In genomic region chr12:17057110-17057509, GRCm38 (mm10) we compare ENCODE assay signal across 18 mouse cellular contexts. TPM values are rescaled to one million over a fixed set of nuclear protein-coding genes. Genes with fewer than 3 reads are reported as not detected.
"Had no signal": no experiment of that assay in that cellular context is flagged by ENCODE, and none has a peak within 500 bp of the region (broad histone marks: within the 10 kb centered on the region; RNA-seq: fewer than 3 reads in every experiment).

No protein-coding gene starts in this region.

- H3K36me3 ChIP-seq: midbrain, embryonic 13.5 days; midbrain, embryonic 15.5 days; neural tube, embryonic 13.5 days; stomach, embryonic 15.5 days had no signal

- ATAC-seq: midbrain, embryonic 13.5 days; midbrain, embryonic 15.5 days had no signal

- H3K4me1 ChIP-seq: stomach, embryonic 15.5 days had no signal

- DNase-seq: lung, adult 18-20 months; lung, embryonic 14.5 days; lung, postnatal 10 days; lung, postnatal 36 days; right cerebral cortex, postnatal 14 days; thymus, adult 2 months; thymus, postnatal 25 days; thymus, postnatal 4 days had no signal

- H3K4me2 ChIP-seq: lung, embryonic 14.5 days; midbrain, embryonic 11.5 days; midbrain, embryonic 13.5 days; midbrain, embryonic 15.5 days; neural tube, embryonic 13.5 days; stomach, embryonic 15.5 days had no signal

- H3K4me3 ChIP-seq: megakaryocyte, embryonic 14.5 days; midbrain, embryonic 13.5 days; midbrain, embryonic 15.5 days; neural tube, embryonic 13.5 days; stomach, embryonic 15.5 days had no signal

- H3K9me3 ChIP-seq: midbrain, embryonic 13.5 days; midbrain, embryonic 15.5 days; neural tube, embryonic 13.5 days; stomach, embryonic 15.5 days had no signal

- H3K9ac ChIP-seq: liver, embryonic 14.5 days; lung, embryonic 14.5 days; midbrain, embryonic 13.5 days; midbrain, embryonic 15.5 days; neural tube, embryonic 13.5 days; stomach, embryonic 15.5 days had no signal

- H3K27me3 ChIP-seq: midbrain, embryonic 13.5 days; midbrain, embryonic 15.5 days; stomach, embryonic 15.5 days had no signal

- H3K27ac ChIP-seq: liver, embryonic 14.5 days; macrophage; midbrain, embryonic 13.5 days; midbrain, embryonic 15.5 days; neural tube, embryonic 13.5 days; stomach, embryonic 15.5 days; stomach, postnatal 0 days had no signal

RNA-seq across cellular contexts. Expression of gene 2410004P03Rik, which starts 45.6 kb away (rescaled TPM):
- polyA plus RNA-seq: liver, embryonic 16.5 days had no signal
